Mouse (Mus musculus): ENCODE results near the gene Psmb3. TPM values are rescaled to one million over a fixed set of nuclear protein-coding genes. Genes with fewer than 3 reads are reported as not detected.

Gene Psmb3
- total and polyA plus RNA-seq, 3 experiments = 560 to 1,251 (median 863) TPM

- no peak for DNase-seq (ENCODE audit: extremely low read depth)
- in situ Hi-C loops (cut with MboI; ENCODE audit: low pct_ligation_motif_present, low pct_unique_long_range_greater_than_20kb, low sequenced_read_pairs) = no loop called here
- Histone ChIP-seq H3K4me3 (replicated peaks in 1 of 3; ENCODE audit: low read depth in 2 of 3, low read length in 2 of 3, poor library complexity in 1 of 3) (no peak overlapping the region), H3K36me3 (replicated peaks in 1 of 2; ENCODE audit: control insufficient read depth in 1 of 2, insufficient read depth in 1 of 2, low read length in 1 of 2) (peaks cover 99 to 100% of the 10 kb centered on the region in 2 experiments), H3K4me2 (ENCODE audit: insufficient read depth, low read depth, poor library complexity, severe bottlenecking) (no peak overlapping the region), H3K27me3 (replicated peaks) (no peaks in the 10 kb centered on the region), H3K9me3 (replicated peaks; ENCODE audit: low read length) (no peaks in the 10 kb centered on the region), H3K27ac (ENCODE audit: insufficient read depth, low read depth) (no peak overlapping the region), H3K4me1 (ENCODE audit: control insufficient read depth in 1 of 2, insufficient read depth in 2 of 2) (peaks cover 3 to 20% of the 10 kb centered on the region in 2 experiments; a peak in 1 of 4 replicates), H3K79me2 (replicated peaks; ENCODE audit: control insufficient read depth, extremely low read depth, insufficient read depth, poor library complexity, severe bottlenecking) (no peaks in the 10 kb centered on the region), H3K9ac (ENCODE audit: insufficient read depth, low read depth) (no peak overlapping the region)
- TF ChIP-seq MAZ (IDR thresholded peaks at IDR 0.05; ENCODE audit: low read depth, low read length) (no peak), CTCF (conservative IDR thresholded peaks at IDR 0.05 in 1 of 2, IDR thresholded peaks at IDR 0.05 in 1 of 2; ENCODE audit: low read depth in 2 of 2, low read length in 2 of 2) (no peak), IRF4 (IDR thresholded peaks at IDR 0.05; ENCODE audit: low read depth, low read length) (no peak), MYC (IDR thresholded peaks at IDR 0.05; ENCODE audit: low read depth, low read length) (no peak), CHD2 (IDR thresholded peaks at IDR 0.05; ENCODE audit: low read length) (no peak), TCF12 (IDR thresholded peaks at IDR 0.05; ENCODE audit: low read depth, low read length) (no peak), BHLHE40 (IDR thresholded peaks at IDR 0.05; ENCODE audit: low read depth, low read length) (no peak), MEF2A (IDR thresholded peaks at IDR 0.05; ENCODE audit: borderline replicate concordance, low read depth, low read length) (no peak), EP300 (IDR thresholded peaks at IDR 0.05; ENCODE audit: low read length) (no peak), TBP (conservative IDR thresholded peaks at IDR 0.05; ENCODE audit: low read depth, low read length) (no peak), POLR2AphosphoS2 (IDR thresholded peaks at IDR 0.05; ENCODE audit: low read depth, low read length) (no peak), SIN3A (IDR thresholded peaks at IDR 0.05; ENCODE audit: low read length) (no peak), E2F4 (IDR thresholded peaks at IDR 0.05; ENCODE audit: insufficient replicate concordance, low read depth, low read length) (no peak), NELFE (IDR thresholded peaks at IDR 0.05; ENCODE audit: low read depth, low read length) (no peak), USF1 (IDR thresholded peaks at IDR 0.05; ENCODE audit: low read depth, low read length) (no peak), CHD1 (IDR thresholded peaks at IDR 0.05; ENCODE audit: low read depth, low read length) (no peak), KAT2A (IDR thresholded peaks at IDR 0.05; ENCODE audit: insufficient replicate concordance, low read length) (no peak), PAX5 (IDR thresholded peaks at IDR 0.05; ENCODE audit: low read length) (no peak), JUND (conservative IDR thresholded peaks at IDR 0.05; ENCODE audit: low read depth, low read length) (no peak), MXI1 (IDR thresholded peaks at IDR 0.05; ENCODE audit: low read depth, low read length) (no peak)
- dilution Hi-C loops (cut with MboI; ENCODE audit: extremely low pct_ligation_motif_present, extremely low pct_unique_long_range_greater_than_20kb, low sequenced_read_pairs) = no loop called here
Measured at GRCm38 (mm10) chr11:97673148-97673547, 30.1 kb upstream of the Psmb3 start.

- in situ Hi-C loops (cut with MboI; ENCODE audit: low pct_ligation_motif_present, low pct_unique_long_range_greater_than_20kb, low sequenced_read_pairs) = no loop called here
- no peak for TF ChIP-seq TBP (conservative IDR thresholded peaks at IDR 0.05; ENCODE audit: low read depth, low read length)
- no peak for TF ChIP-seq E2F4 (IDR thresholded peaks at IDR 0.05; ENCODE audit: insufficient replicate concordance, low read depth, low read length)
- TF ChIP-seq POLR2A (IDR thresholded peaks at IDR 0.05; ENCODE audit: low read depth, low read length) = no peak
- no peak for TF ChIP-seq EP300 (IDR thresholded peaks at IDR 0.05; ENCODE audit: low read length)
- TF ChIP-seq NELFE (IDR thresholded peaks at IDR 0.05; ENCODE audit: low read depth, low read length) = no peak
- no peak for TF ChIP-seq ETS1 (conservative IDR thresholded peaks at IDR 0.05; ENCODE audit: low read depth, low read length)
- no peak for TF ChIP-seq UBTF (IDR thresholded peaks at IDR 0.05; ENCODE audit: low read depth, low read length)
- no peak for TF ChIP-seq MXI1 (IDR thresholded peaks at IDR 0.05; ENCODE audit: low read depth, low read length)
- no peak for TF ChIP-seq HCFC1 (IDR thresholded peaks at IDR 0.05; ENCODE audit: low read depth, low read length)
- TF ChIP-seq ZMIZ1 (IDR thresholded peaks at IDR 0.05; ENCODE audit: low read depth, low read length) = no peak
- no peak for TF ChIP-seq RCOR1 (conservative IDR thresholded peaks at IDR 0.05; ENCODE audit: low read depth, low read length)
- no peak for TF ChIP-seq SMC3 (IDR thresholded peaks at IDR 0.05; ENCODE audit: low read depth, low read length)
- no peak for TF ChIP-seq RAD21 (IDR thresholded peaks at IDR 0.05; ENCODE audit: low read depth, low read length)
- no peak for TF ChIP-seq TCF12 (IDR thresholded peaks at IDR 0.05; ENCODE audit: low read depth, low read length)
- TF ChIP-seq PAX5 (IDR thresholded peaks at IDR 0.05; ENCODE audit: low read length) = no peak
- no peak for TF ChIP-seq ZC3H11A (IDR thresholded peaks at IDR 0.05; ENCODE audit: low read depth, low read length)
- TF ChIP-seq IRF4 (IDR thresholded peaks at IDR 0.05; ENCODE audit: low read depth, low read length) = no peak
- TF ChIP-seq JUN (IDR thresholded peaks at IDR 0.05; ENCODE audit: insufficient read depth, low read depth, low read length) = no peak
- no peak for TF ChIP-seq MAFK (IDR thresholded peaks at IDR 0.05; ENCODE audit: insufficient replicate concordance, low read length)
- TF ChIP-seq USF2 (conservative IDR thresholded peaks at IDR 0.05; ENCODE audit: low read depth, low read length) = no peak
- DNase-seq (ENCODE audit: extremely low read depth) = no peak
- no peak overlapping the region for H3K27ac ChIP-seq (ENCODE audit: insufficient read depth, low read depth)
- H3K79me2 ChIP-seq (replicated peaks; ENCODE audit: control insufficient read depth, extremely low read depth, insufficient read depth, poor library complexity, severe bottlenecking) = no peaks in the 10 kb centered on the region
- peaks cover 0 to under 1% of the 10 kb centered on the region in 2 experiments; a peak in 1 of 4 replicates for H3K4me1 ChIP-seq (ENCODE audit: control insufficient read depth in 1 of 2, insufficient read depth in 2 of 2)
- no peaks in the 10 kb centered on the region for H3K27me3 ChIP-seq (replicated peaks)
- no peak overlapping the region for H3K9ac ChIP-seq (ENCODE audit: insufficient read depth, low read depth)
- peaks cover 94 to 99% of the 10 kb centered on the region in 2 experiments for H3K36me3 ChIP-seq (replicated peaks in 1 of 2; ENCODE audit: control insufficient read depth in 1 of 2, insufficient read depth in 1 of 2, low read length in 1 of 2)
- dilution Hi-C loops (cut with MboI; ENCODE audit: extremely low pct_ligation_motif_present, extremely low pct_unique_long_range_greater_than_20kb, low sequenced_read_pairs) = no loop called here
- no peak overlapping the region for H3K4me3 ChIP-seq (replicated peaks in 1 of 3; ENCODE audit: low read depth in 2 of 3, low read length in 2 of 3, poor library complexity in 1 of 3)
- no peak overlapping the region for H3K4me2 ChIP-seq (ENCODE audit: insufficient read depth, low read depth, poor library complexity, severe bottlenecking)
- no peaks in the 10 kb centered on the region for H3K9me3 ChIP-seq (replicated peaks; ENCODE audit: low read length)
Measured at GRCm38 (mm10) chr11:97676050-97676754, 27.0 kb upstream of the Psmb3 start.

All from CH12.LX (cell line).